Mouse (Mus musculus): ENCODE measurements around the gene Appl2.

Appl2 gene

DNA sequence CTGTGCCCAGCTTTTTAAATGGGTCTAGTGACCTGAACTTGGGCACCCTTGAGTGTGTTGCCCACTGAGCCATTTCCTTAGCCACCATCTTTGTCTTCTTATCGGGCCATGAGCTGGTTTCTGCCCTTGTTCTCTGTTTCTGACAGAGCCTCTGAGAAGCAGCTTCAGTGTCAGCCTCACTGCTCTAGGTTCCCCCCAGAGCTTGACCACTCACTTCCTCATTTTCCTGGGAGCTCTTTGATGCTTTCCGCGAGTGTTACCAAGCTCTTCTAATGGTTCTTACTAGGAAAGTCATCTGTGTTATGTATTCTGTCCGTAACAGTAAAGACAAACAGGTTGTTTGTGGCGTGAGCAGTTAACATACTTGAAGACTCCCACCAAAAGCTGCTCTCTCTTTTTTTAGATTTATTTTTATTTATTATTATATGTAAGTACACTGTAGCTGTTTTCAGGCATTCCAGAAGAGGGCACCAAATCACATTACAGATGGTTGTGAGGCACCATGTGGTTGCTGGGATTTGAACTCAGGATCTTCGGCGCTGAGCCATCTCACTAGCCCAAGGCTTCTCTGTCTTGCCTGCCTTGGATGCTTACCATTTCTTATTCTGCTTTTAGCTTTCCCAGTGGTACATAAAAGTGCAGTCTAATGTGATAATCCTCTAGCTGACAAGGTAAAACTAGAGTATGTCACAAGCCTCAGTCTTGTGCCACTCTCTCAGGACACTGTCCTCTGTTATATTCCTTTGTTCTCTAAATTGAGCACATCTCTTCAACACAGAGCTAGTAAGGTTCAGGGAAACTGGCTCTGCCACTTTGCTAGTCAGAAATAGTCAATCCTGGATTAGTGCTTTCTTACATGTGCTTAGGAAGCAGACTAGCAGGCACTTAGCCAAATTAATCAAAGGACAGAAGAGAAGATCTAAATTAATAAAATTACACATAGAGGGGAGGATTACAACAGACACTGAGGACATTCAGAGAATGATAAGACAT, 82.8 kb downstream of the Appl2 start:
- no peak for DNase-seq

- no peak for DNase-seq
Measured at GRCm38 (mm10) chr10:83563005-83563404, 85.5 kb downstream of the Appl2 start.
